Mouse (Mus musculus): ENCODE measurements around the gene Gmds.

The Gmds gene

DNA sequence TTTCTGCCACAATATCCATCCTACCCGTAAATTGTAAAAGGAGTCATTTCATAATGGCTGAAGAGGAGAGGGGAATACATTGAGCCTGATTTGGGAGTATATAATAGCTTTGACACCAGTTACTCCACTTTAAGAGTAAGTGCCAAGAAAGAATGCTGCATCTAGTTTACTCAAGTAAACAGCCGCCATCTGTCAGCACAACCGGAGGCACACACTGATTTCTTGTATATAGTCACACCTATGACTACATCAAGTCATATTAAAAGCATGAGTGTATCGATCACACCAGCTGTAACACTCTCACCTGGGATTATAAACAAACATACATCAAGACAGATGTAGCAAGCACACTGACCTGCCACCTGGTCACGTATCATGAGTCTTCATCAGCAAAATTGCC lies 473.8 kb downstream of the Gmds start:
- no peak for DNase-seq

DNA sequence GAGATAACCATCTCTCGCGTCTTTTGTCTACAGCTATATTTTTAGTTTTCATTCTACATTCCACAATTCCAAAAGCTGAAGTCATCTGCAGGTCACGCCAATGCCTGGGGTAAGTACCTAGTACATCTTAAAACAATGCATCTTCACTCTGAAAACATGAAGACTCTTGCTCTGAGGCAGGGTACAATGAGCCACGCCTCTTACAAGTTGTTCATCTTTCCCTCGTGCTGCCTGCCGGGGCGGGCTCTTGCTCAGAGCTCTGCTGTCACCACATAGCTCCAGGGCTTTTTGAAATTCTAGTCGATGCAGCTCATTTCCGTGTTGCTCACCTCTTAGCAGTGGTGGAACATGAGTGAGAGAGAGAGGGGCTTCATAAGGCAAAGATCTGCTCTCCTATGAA lies 475.1 kb downstream of the Gmds start:
- no peak for DNase-seq

DNA sequence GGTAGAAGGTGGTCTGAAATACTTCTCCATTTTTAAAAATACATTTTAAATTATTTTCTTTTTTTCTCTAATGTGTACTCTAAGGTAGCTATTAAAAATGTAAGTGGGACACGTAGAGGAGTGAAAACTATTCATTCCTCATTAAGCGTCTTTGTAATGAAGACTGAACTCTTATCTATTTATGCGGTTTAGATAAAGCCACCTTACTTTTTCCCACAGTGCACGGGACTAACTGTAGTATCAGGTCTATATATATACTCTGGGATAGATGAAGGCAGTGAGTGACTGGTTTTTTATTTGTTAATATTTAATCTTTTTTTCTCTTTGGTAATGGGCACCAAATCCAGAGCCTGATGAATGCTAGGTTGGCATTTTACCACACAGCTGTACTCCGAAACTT lies 478.3 kb downstream of the Gmds start:
- no peak for DNase-seq

DNA sequence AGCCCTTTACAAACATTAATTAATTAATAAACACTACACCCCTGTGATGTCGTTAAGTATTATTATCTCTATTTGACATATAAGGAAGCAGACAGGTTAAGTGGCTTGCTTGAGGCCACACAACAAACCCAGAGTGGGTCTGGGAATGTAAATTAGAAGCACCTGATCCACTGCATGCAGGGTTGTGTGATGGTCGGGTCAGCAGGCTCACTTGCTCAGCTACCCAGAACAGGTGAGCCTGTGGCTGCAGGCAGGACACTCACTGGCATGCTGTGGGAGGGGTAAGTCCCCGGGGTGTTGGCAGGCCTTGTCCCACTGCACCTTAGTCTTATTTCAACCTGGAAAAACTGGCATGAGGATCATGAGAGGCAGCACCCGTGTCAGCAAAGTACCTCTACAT lies 484.5 kb downstream of the Gmds start:
- DNase-seq, result peak; percentile 16

DNA sequence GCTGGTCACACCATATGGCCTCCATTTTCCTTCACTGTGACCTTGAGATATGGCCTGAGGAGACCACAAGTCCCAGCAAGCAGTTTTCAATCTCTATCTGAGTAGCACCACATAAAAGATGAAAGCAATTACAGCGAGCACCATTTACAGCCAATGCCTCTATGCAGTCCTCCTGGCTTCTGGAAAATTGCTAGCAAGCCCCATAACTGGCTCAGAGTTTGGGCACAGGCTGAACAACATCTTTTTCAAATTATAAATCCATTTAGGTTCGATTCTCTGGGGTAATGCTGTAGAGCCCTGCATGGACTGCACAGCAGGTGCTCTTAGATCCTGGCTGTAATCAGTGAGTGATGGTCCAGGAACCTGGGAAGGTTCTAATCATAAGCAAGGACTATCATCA lies 485.0 kb downstream of the Gmds start:
- DNase-seq, result no peak

DNA sequence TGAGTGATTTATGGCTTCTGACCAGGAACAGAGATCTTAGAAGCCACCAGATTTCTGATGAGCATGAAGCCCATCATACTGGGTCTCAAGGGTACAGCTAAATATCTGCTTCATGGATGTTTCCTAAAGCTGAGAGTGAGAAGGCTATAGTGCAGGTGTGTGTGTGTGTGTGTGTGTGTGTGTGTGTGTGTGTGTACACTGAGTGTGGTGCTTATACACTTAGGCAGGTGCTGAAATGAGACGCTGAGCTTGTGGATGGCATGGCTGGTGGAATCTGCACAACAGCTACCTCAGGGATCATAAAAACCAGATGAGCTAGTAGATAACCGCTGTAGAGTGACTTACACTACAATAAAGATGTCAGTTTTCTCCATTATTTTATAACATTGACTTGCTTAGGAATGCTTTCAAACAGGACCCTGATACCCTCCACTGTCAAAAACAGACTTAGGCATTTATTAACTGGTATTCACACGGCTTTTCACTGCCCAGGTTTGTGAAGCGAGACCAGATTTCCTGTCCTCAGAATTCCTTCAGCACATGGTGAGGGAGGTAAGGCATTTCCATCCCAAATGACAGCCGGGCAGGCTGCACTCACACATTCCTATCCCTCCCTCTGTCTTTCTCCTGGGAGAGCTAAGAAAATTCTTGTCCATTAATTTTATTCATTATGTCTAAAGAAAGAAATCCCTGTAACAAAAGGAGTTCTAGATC lies 489.1 kb downstream of the Gmds start:
- DNase-seq, result peak; percentile 27

DNA sequence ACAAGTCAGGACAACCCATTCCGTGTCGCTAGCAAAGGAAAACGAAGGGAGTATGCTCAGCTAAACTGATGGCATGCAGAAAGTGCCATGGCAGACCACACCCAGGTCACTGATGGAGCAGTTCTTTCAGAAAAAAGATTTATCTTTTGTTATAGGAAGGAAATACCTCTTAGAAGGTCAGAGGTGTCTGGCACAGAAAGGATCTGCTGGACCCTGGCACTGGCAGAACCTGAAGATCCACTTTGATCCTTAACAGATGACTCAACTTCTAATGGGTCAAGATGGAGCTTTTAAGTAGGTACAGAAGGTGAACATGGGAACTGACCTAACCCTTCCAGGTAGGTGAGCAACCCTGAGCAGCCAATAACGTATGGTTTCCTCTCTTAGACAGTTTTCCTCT lies 502.7 kb downstream of the Gmds start:
- no peak for DNase-seq

DNA sequence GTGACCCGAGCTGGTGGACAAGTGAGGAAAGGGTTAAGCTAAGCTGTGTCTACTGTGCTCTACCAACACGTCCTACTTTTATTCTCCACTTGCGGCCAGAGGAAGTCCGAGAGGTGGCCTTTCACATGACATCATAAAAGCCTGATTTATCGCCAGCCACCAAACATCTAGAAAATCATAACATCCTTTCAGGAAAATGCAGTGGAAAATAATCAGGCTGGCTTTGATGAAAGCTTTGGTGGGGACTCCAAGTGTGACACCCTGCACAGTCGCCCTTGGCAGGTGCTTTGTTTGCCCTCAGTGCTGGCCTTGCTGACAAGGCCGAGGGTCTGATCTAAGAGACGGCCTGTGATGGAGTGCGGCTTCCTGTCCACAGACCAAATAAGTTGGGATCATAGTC lies 508.2 kb downstream of the Gmds start:
- DNase-seq, result peak; percentile 52

DNA sequence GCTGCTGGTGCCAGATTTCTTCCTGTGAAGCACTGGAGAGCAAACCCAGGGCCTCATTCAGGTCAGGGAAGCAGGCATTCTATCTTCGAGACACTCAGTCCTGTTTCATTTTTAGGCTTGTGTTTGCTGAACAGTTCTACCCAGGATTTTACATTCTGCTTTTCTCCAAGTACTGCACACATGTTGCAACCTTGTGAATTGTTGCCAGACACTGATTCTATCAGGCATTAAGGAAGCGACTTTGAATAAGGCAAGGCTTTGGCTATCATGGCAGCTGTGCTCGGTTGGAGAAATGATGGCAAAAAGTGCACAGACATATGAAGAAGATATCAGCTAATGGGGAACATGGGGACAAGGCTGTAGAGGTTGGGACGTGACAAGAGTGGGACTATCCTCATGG lies 510.1 kb downstream of the Gmds start:
- no peak for DNase-seq

DNA sequence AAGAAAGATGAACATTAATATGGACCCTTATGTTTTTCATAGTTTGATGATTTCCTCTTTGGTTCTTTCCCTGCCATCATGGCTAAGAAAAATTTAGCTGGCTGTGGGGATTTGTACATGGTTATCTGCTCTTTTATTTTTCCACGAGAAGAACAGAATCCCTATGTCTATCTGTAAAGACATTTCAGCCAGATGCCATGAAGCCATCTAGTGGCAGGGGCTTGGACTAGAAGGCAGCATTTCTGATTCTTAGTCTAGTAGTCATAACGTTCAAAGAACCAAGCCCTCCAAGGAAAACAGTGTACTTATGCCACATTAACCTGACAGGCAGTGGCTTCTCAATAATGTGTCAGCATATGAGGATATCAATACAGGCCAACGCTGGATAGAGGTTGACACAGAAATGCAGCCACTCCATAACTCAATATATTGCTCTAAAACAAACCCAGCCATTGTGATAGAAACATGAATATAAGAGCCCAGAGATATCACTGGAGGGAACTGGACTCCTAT lies 510.7 kb downstream of the Gmds start:
- DNase-seq, result no peak

DNA sequence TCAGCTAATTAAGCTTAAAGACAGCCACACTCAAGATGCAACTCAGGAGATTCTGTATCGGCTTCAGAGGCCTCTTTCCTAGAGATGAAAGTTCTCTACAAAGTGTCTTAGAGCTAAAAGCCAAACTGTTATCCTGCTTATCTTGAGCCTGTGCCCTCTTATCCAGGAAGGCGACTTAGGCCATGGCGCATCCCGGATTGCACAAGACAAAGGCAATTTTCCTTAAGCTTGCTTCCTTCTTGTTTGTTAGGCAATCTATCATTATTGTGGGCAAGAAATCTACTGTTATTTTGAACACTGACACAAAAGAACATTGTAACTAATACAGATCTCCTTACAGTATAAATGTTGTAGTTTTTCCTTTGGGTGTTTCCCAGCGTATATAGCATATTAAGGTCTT lies 511.4 kb downstream of the Gmds start:
- no peak for DNase-seq

DNA sequence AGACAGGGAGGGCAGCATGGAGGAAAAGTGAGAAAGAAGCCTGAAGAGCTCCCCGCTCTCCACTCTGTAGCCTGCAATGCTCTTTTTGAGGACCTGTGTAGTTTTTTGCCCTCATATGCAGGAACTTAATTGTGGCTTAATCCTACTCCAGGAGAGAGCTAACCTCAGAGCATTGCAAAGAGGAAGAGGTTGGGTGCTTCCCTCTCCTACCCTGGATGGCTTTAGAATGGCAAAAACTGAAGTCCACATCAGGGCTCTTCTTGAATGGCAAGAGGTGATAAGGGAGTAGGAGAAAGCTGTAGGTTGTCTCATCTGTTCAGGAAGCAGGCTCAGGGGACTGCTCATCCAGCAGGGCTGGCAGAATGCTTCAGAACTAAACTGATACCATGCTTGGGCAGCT lies 513.4 kb downstream of the Gmds start:
- DNase-seq, result no peak

DNA sequence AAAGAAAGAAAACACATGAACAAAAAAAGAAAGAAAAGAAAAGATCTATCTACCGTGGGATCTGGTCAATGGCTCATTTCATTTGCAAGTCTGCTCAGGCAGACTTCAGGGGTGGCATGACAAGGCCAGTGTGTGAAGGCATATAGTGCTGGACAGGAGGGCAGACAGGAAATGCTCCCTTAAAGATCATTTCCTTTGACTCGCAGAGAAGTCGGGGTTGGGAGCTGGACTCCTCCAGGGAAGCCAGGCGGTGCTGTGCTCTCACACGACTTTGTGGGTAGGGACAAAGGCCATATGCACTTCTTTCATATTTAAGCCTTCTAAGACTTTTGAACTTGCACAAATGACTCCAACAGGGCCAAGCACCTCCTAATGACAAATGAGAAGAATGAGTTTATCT lies 515.2 kb downstream of the Gmds start:
- DNase-seq, result no peak

DNA sequence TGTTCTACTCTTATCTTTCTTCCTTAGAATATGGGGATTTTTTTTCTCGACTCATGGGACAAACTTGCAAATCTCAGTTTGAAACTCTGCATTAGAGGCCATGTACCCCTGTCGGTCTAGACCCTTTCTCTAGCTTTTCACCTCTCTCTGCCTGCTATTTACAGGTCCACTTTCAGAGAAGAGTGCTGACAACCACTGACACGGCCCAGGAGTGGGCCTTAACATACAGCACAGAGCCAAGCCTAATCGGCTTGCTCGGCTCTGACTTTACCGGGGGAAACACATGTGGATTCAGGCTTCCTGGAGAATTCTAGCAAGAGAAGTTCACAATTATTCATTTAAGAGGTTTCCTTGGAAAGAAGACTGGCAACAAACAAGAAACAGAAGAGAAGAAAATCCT lies 517.5 kb downstream of the Gmds start:
- DNase-seq, result no peak

DNA sequence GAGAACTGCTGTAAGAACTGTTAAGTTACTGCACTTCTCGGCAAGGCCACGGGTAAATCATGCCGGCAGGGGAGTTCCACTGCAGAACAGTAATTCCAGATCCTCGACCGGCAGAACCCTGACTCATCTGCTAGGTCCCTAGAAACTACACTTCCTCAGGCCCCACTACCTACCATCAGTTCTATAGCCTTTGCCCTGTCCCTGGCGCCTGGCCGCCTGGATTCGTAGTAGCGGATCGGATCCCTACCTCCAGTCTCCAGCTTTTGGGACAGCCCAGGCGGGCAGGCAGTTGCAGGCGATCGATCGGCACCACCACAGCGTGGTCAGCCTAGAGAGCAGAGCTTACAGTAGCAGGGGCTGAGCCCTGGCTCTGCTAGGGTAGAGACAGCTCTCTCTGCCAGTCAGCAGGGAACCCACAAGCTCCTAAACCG lies 517.9 kb downstream of the Gmds start:
- DNase-seq, result peak; percentile 55

DNA sequence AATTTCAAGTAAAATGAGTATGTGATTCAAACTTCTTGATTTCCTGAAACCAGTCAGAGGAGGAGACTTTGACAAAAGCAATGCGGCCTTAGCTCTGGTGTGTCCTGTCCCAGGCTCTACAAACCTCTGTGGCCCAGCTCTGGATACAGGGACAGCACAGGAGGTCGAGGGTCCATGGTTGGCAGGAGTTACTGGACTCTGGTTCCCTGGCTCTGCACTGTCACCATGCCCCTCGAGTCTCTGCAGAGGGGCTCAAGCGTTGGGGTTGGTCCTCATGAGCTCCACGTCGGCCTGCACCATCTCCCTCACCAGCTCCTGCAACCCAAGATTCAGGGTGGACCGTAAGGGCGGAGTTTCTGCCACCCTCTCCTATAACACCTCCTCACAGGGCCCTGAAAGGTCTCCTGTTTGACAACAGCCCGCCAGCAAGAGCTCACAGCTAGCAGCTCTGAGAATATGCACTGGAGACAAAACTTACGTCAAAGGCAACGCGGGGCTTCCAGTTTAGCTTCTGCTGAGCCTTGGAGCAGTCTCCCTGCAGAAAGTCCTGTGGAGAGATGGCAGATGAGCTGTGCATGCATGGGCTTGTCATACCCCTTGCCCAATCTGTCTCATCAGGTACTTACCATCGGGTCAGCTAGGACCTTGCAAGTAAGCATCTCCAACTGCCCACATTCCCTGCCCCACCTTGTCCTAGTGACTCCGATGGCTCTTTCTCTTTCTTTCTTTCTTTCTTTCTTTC lies 518.7 kb downstream of the Gmds start:
- DNase-seq, result no peak

DNA sequence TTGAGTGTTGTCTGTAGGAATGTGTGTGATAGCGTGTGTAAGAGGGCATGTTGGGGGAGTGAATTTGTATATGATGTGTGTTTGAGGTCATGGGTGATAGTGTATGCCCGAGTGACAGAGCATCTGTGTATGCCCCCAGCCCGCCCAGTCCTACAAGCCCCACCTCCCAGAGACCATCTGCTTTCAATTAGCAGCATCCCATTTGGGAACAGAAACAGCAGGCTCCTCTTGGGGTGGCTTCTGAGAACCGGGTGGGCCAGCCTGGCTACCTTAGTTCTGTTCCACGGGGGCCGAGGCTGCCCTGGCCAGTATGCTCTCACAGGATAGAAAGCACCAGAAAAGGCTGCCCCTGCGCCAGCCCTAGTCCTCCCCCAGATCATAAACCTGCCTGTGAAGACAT lies 520.2 kb downstream of the Gmds start:
- no peak for DNase-seq

DNA sequence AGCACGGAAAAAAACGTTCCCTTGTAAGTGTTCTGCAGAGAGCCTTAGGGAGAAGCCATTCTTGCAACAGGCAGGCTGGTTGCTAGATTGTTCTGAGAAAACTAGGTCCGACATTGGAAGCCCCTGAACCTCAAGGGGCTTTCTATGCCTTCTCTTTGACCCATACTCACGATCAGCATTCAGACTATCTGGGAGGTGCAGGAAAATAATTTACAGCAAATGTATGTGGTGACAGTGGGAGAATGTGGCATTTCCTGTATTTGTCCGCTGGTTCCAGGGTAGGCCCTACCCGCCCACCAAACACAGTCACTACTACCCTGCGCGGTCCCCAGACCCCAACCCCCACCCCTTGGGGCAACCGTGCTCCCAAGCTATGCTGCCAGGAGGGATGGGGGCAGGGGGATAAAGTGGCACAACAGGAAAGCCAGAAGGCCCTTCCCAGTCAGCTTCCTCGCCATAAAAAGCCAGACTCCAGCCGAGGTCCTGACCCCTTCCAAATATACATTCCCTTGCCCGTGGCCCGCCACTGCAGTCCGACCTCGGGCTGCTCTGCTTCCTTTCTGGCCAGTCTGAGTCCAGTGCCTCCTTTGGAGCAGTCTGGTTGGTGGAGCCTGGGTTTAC lies 523.0 kb downstream of the Gmds start:
- DNase-seq, result no peak

DNA sequence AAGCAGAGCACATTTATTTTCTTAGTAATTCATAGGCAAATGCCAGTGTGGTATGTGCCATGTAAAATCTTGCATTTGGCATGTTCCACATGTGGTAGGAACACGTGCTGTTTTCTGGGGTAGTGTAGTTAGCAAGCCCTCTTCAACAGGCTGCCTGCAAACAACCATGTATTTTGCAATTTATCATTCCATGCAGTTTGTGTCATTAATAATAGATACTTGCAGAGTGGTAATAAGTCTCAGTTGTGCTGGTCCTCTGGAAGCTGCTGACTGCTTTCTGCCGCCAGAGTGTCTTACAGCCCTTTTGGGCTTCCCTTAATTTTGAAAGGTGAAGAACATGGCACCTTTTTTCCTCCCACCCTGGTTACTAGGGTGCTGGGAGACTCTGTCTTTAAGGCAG lies 525.8 kb downstream of the Gmds start:
- no peak for DNase-seq

DNA sequence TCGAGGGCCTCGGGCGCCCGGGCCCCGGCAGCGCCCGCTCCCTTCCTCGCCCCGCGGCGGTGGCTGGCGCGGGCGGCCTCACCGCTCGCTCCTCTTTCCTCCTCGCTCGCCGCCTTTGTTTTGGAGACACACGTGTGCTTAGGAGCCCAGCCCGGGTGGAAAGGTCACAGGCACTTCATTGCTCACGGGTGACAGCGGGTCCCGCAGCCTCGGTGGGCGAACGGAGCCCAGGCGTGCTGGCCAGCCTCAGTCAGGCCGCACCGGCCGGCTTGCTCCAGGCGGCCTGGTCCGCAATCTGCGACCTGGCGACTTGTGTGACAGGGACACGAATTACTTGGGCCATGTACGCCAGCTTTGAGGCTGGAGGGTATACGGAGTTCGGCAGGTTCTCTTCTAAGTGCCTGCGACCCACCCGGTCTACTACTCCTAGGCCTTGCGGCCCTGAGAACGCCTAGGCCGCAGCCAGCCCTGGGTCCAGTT lies 527.0 kb downstream of the Gmds start:
- DNase-seq, result no peak

DNA sequence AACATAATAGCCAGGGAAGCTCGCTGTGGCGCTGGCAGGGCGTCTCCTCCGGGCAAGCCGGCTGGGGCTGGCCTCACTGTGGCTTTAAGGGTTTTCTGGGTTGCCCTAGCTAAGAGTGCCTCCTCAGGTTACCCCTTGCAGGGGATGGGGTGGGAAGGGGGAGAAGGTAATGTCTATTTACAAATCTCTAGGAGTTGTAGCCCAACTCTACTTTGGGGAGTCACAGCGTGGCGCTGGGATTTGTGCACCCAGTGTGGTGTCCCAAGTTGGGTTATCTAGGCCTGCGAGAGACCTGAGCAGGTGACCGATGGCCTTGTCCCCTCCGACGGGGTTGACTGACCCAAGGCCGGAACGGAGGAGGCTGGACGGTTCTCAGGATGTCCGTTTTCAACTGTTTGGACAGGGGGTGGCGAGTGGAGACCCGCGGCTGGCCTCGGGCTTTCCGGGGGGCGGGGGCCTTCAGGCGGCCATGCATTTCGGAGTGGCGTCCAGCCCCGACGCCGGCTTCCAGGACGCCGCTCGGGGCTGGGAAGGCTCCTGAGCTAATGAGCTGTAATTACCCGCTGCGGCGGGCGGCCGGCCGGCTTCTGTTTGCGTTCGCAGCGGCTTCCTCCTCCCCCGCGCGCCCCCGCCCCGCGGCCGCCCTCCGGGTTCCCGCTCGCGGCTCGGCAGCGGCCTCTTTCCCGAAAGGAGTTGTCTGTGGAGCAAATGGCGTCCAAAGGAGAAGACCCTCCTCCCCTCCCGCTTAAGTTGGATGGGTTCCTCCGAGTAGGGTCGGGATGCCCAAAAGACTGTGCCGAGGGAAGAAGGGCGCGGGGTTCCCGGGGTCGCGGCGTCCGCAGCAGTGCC lies 527.6 kb downstream of the Gmds start:
- DNase-seq, result peak; percentile 42

DNA sequence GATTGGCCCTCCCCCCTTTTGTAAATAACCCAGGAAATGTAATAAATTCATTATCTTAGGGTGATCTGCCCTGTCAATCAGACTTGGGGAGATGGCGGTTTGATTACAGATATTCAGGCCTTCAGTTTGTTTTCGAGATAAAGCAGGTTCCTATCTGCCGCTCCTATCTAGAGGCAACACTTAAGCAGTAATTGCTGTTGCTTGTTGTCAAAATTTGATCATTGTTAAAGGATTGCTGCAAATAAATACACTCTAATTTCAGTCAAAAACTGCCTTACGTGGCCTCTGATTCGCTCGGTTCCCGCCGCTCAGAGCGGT lies 528.2 kb downstream of the Gmds start:
- DNase-seq, result no peak

DNA sequence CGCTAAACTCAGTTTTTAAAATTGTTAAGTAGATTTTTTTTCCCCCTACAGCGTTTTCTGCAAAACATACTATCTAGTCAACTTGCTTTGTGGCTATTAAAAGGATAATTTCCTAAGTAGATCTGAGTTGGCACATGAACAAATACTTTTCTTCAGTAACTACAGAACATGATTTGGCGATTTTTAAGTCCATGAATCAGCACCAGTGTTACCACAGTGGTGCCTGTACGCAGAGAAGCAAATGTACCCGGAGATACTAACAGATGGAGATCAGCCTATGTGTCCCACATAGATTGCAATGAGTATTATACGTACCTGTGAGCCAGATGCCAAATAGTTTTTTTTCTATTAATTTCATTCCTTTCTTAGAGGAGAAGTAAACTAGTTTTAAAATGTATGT lies 528.8 kb downstream of the Gmds start:
- DNase-seq, result no peak

Measured in kidney, postnatal 14 days (tissue).